Mouse (Mus musculus) adrenal gland, adult 2 months (tissue): Measurements from ENCODE around the gene Cdk2ap2. TPM values are rescaled to one million over a fixed set of nuclear protein-coding genes. Genes with fewer than 3 reads are reported as not detected.

ENCODE experiments used
- DNase-seq: peaks from one replicate; pipeline ENCODE4 v3.0.0; 2021
- polyA plus RNA-seq: library from polyadenylated mRNA; depleted of rRNA; stranded (reverse); fragments of >200 nt; gene quantifications from 2 replicates; pipeline ENCODE4 v1.2.3, GENCODE M21; 2012
- total RNA-seq, 2 experiments: library from RNA; stranded (reverse); gene quantifications; 2 replicates each; pipeline ENCODE4 v1.2.3; 2021

Cdk2ap2 gene
- total and polyA plus RNA-seq, 3 experiments: 128 to 371 (median 131) TPM

- DNase-seq: no peak
Observed at GRCm38 (mm10) chr19:4094348-4094747, 2.6 kb upstream of the Cdk2ap2 start.

- peak; percentile 5 for DNase-seq
Observed at GRCm38 (mm10) chr19:4094774-4095303, 2.1 kb upstream of the Cdk2ap2 start.

- no peak for DNase-seq
Observed at GRCm38 (mm10) chr19:4095802-4096201, 1.2 kb upstream of the Cdk2ap2 start.

GRCm38 (mm10) chr19:4097441-4097825 is 451 bp downstream of the Cdk2ap2 start:
- DNase-seq: no peak

- peak; percentile 59 for DNase-seq
Observed at GRCm38 (mm10) chr19:4098426-4098825, 1.4 kb downstream of the Cdk2ap2 start.

GRCm38 (mm10) chr19:4099056-4099455 is 2.1 kb downstream of the Cdk2ap2 start:
- DNase-seq: peak; percentile 95

GRCm38 (mm10) chr19:4099837-4100717 is 3.1 kb downstream of the Cdk2ap2 start, which contains the start of gene Pitpnm1:
Gene Pitpnm1, plus strand, starts transcription at chr19:4099998.
- peak; percentile 93 for DNase-seq

GRCm38 (mm10) chr19:4100718-4101261 is 3.8 kb downstream of the Cdk2ap2 start:
- peak; percentile 78 for DNase-seq

- DNase-seq: no peak
Observed at GRCm38 (mm10) chr19:4101466-4101865, 4.5 kb downstream of the Cdk2ap2 start.

- DNase-seq: no peak
Observed at GRCm38 (mm10) chr19:4102049-4102448, 5.1 kb downstream of the Cdk2ap2 start.

- DNase-seq: no peak
Observed at GRCm38 (mm10) chr19:4102626-4103025, 5.6 kb downstream of the Cdk2ap2 start.

- no peak for DNase-seq
Observed at GRCm38 (mm10) chr19:4103294-4103693, 6.3 kb downstream of the Cdk2ap2 start.

- DNase-seq: no peak
Observed at GRCm38 (mm10) chr19:4103792-4104191, 6.8 kb downstream of the Cdk2ap2 start.

- no peak for DNase-seq
Observed at GRCm38 (mm10) chr19:4104675-4105194, 7.8 kb downstream of the Cdk2ap2 start.

GRCm38 (mm10) chr19:4106654-4107053 is 9.7 kb downstream of the Cdk2ap2 start:
- no peak for DNase-seq

- no peak for DNase-seq
Observed at GRCm38 (mm10) chr19:4108535-4108934, 11.6 kb downstream of the Cdk2ap2 start.

GRCm38 (mm10) chr19:4112063-4112960 is 15.3 kb downstream of the Cdk2ap2 start:
- DNase-seq: no peak

- DNase-seq: peak; percentile 98
Observed at GRCm38 (mm10) chr19:4113186-4113805, 16.3 kb downstream of the Cdk2ap2 start.

GRCm38 (mm10) chr19:4113806-4114230 is 16.8 kb downstream of the Cdk2ap2 start:
- peak; percentile 68 for DNase-seq

GRCm38 (mm10) chr19:4114551-4114950 is 17.6 kb downstream of the Cdk2ap2 start:
- no peak for DNase-seq

- DNase-seq: no peak
Observed at GRCm38 (mm10) chr19:4115144-4115543, 18.2 kb downstream of the Cdk2ap2 start.
